Mouse (Mus musculus) c-Kit-positive CD71-negative TER-119-negative erythroid progenitor cells, embryonic 14.5 days (primary cell): ENCODE measurements around the gene Tma7.

Source experiments
- DNase-seq: peaks from one replicate; pipeline ENCODE4 v3.0.0-alpha.2; 2013; ENCODE audit warnings: low read depth

Tma7 gene

GRCm38 (mm10) chr9:109040906-109041305 lies 41.5 kb downstream of the Tma7 start:
- DNase-seq, result no peak

GRCm38 (mm10) chr9:109040216-109040615 lies 42.2 kb downstream of the Tma7 start:
- DNase-seq, result no peak

GRCm38 (mm10) chr9:109039681-109040080 lies 42.7 kb downstream of the Tma7 start:
- DNase-seq, result no peak

GRCm38 (mm10) chr9:109038901-109039364 lies 43.5 kb downstream of the Tma7 start:
- no peak for DNase-seq

- DNase-seq, result no peak
These were observed 44.1 kb downstream of the Tma7 start, which contains the start of gene Shisa5 for GRCm38 (mm10) chr9:109038086-109038895. Gene Shisa5 (plus strand): TSS chr9:109038565.

- no peak for DNase-seq
These were observed 50.0 kb downstream of the Tma7 start for GRCm38 (mm10) chr9:109032435-109032834.

- no peak for DNase-seq
These were observed 50.7 kb downstream of the Tma7 start for GRCm38 (mm10) chr9:109031686-109032085.

GRCm38 (mm10) chr9:109031001-109031400 lies 51.4 kb downstream of the Tma7 start:
- no peak for DNase-seq

- no peak for DNase-seq
These were observed 52.1 kb downstream of the Tma7 start for GRCm38 (mm10) chr9:109030312-109030711.

GRCm38 (mm10) chr9:109028919-109029318 lies 53.5 kb downstream of the Tma7 start:
- DNase-seq, result no peak

GRCm38 (mm10) chr9:109028421-109028820 lies 54.0 kb downstream of the Tma7 start:
- no peak for DNase-seq

GRCm38 (mm10) chr9:109027521-109027920 lies 54.9 kb downstream of the Tma7 start:
- no peak for DNase-seq
